Mouse (Mus musculus) hindbrain, embryonic 12.5 days (tissue): ENCODE results near the gene Sp110. TPM values are rescaled to one million over a fixed set of nuclear protein-coding genes. Genes with fewer than 3 reads are reported as not detected.
A peak's percentile ranks its signal among the peaks of the same experiment; 100 is the strongest.
"Not testable (repeated sequence)": the region's sequence is repeated elsewhere in the genome, so short reads cannot be mapped to it uniquely, and the experiment has no call there.

Experiments
- ATAC-seq: fragments of 200-750 bp; cut with Nextera tagmentation; 2 replicates; pipeline ENCODE4 v1.8.0; 2017; ENCODE audit warnings: moderate TSS enrichment; ENCODE audit not compliant: low FRiP score
- H3K27ac ChIP-seq: fragments of 300-500 bp; sonication (generic); 2 replicates; pipeline ENCODE4 v1.5.1; 2016; ENCODE audit warnings: mild to moderate bottlenecking
- H3K27me3 ChIP-seq: fragments of 300-500 bp; sonication (generic); 2 replicates; pipeline ENCODE4 v1.6.1; 2016; ENCODE audit warnings: mild to moderate bottlenecking
- H3K36me3 ChIP-seq: fragments of 300-500 bp; sonication (generic); 2 replicates; pipeline ENCODE4 v1.6.1; 2016; ENCODE audit warnings: mild to moderate bottlenecking
- H3K4me1 ChIP-seq: fragments of 300-500 bp; sonication (generic); 2 replicates; pipeline ENCODE4 v1.6.1; 2016
- H3K4me2 ChIP-seq: fragments of 300-500 bp; sonication (generic); replicated peaks from 2 replicates; pipeline ENCODE4 v1.6.1; 2016; ENCODE audit warnings: mild to moderate bottlenecking
- H3K4me3 ChIP-seq: fragments of 300-500 bp; sonication (generic); 2 replicates; pipeline ENCODE4 v1.5.1; 2016; ENCODE audit warnings: mild to moderate bottlenecking
- H3K9ac ChIP-seq: fragments of 300-500 bp; sonication (generic); 2 replicates; pipeline ENCODE4 v1.6.1; 2016; ENCODE audit warnings: mild to moderate bottlenecking, moderate library complexity
- H3K9me3 ChIP-seq: fragments of 300-500 bp; sonication (generic); replicated peaks from 2 replicates; pipeline ENCODE4 v1.6.1; 2016; ENCODE audit warnings: mild to moderate bottlenecking
- WGBS: fragments of 180-500 bp; shearing (Covaris S2); methylation state at CpG from one replicate; pipeline ENCODE4 v1.1.7; 2016; 5-methylcytosine and 5-hydroxymethylcytosine counted together
- polyA plus RNA-seq: library from polyadenylated mRNA; unstranded; fragments of >200 nt; fragmentation: Nextera tagmentation; extraction: Ambion mirVana; gene quantifications from 2 replicates; pipeline ENCODE4 v1.2.1, GENCODE M21; 2016

Sp110 gene
- polyA plus RNA-seq, 1 experiment from 2014 or later, result 0.84 TPM

GRCm38 (mm10) chr1:85588697-85589096 lies 9.9 kb downstream of the Sp110 start:
- H3K4me1 ChIP-seq, H3K27ac ChIP-seq, H3K27me3 ChIP-seq, H3K9ac ChIP-seq, H3K4me3 ChIP-seq, H3K36me3 ChIP-seq, H3K9me3 ChIP-seq, ATAC-seq, H3K4me2 ChIP-seq: not testable (repeated sequence)
- 85% methylated on average over 1 of the region's 2 CpGs for WGBS

GRCm38 (mm10) chr1:85581518-85581917 lies 17.1 kb downstream of the Sp110 start:
- not testable (repeated sequence) for ATAC-seq, H3K4me3 ChIP-seq, H3K4me2 ChIP-seq, H3K27me3 ChIP-seq, H3K36me3 ChIP-seq, H3K9ac ChIP-seq, H3K27ac ChIP-seq, H3K4me1 ChIP-seq, H3K9me3 ChIP-seq
- 32% methylated on average over 5 of the region's 5 CpGs for WGBS

GRCm38 (mm10) chr1:85580578-85580977 lies 18.0 kb downstream of the Sp110 start:
- H3K9ac ChIP-seq, H3K27me3 ChIP-seq, ATAC-seq, H3K4me3 ChIP-seq, H3K4me2 ChIP-seq, H3K9me3 ChIP-seq, H3K36me3 ChIP-seq, H3K4me1 ChIP-seq, H3K27ac ChIP-seq: not testable (repeated sequence)
- WGBS, result 75% methylated on average over 3 of the region's 3 CpGs

- H3K9ac ChIP-seq, H3K9me3 ChIP-seq, H3K4me2 ChIP-seq, H3K27ac ChIP-seq, H3K4me1 ChIP-seq, H3K4me3 ChIP-seq, H3K36me3 ChIP-seq, H3K27me3 ChIP-seq: not testable (repeated sequence)
- 77% methylated on average over 3 of the region's 4 CpGs for WGBS
- peak; percentile 61; the same call in 1 of the 2 replicates for ATAC-seq
Measured at GRCm38 (mm10) chr1:85580148-85580534, 18.5 kb downstream of the Sp110 start.

GRCm38 (mm10) chr1:85579199-85580147 lies 19.1 kb downstream of the Sp110 start:
- not testable (repeated sequence) for H3K4me2 ChIP-seq, H3K4me1 ChIP-seq, H3K27me3 ChIP-seq, H3K4me3 ChIP-seq, H3K27ac ChIP-seq, H3K9me3 ChIP-seq, H3K36me3 ChIP-seq, H3K9ac ChIP-seq
- 66% methylated on average over 6 of the region's 7 CpGs for WGBS
- peak; percentile 6; the same call in 1 of the 2 replicates for ATAC-seq

GRCm38 (mm10) chr1:85578372-85579010 lies 20.1 kb downstream of the Sp110 start:
- not testable (repeated sequence) for H3K4me2 ChIP-seq, H3K4me1 ChIP-seq, H3K36me3 ChIP-seq, H3K9ac ChIP-seq, ATAC-seq, H3K4me3 ChIP-seq, H3K9me3 ChIP-seq, H3K27ac ChIP-seq, H3K27me3 ChIP-seq
- WGBS, result 59% methylated on average over 3 of the region's 3 CpGs

- H3K27me3 ChIP-seq, H3K4me2 ChIP-seq, ATAC-seq, H3K4me3 ChIP-seq, H3K4me1 ChIP-seq, H3K9me3 ChIP-seq, H3K9ac ChIP-seq, H3K27ac ChIP-seq, H3K36me3 ChIP-seq: not testable (repeated sequence)
- WGBS, result 69% methylated on average over 2 of the region's 3 CpGs
Measured at GRCm38 (mm10) chr1:85575376-85575775, 23.2 kb downstream of the Sp110 start, which contains the start of gene G530012D18Rik. Gene G530012D18Rik (plus strand): TSS chr1:85575676.

- not testable (repeated sequence) for H3K4me1 ChIP-seq, H3K9me3 ChIP-seq, H3K4me3 ChIP-seq, H3K9ac ChIP-seq, H3K36me3 ChIP-seq, H3K27ac ChIP-seq, H3K4me2 ChIP-seq, H3K27me3 ChIP-seq, ATAC-seq
- 74% methylated on average over 4 of the region's 4 CpGs for WGBS
Measured at GRCm38 (mm10) chr1:85573554-85573953, 25.1 kb downstream of the Sp110 start.

- H3K9ac ChIP-seq, H3K4me2 ChIP-seq, H3K9me3 ChIP-seq, ATAC-seq, H3K4me3 ChIP-seq, H3K27ac ChIP-seq, H3K36me3 ChIP-seq, H3K4me1 ChIP-seq, H3K27me3 ChIP-seq: not testable (repeated sequence)
- WGBS, result 89% methylated on average over 4 of the region's 4 CpGs
Measured at GRCm38 (mm10) chr1:85555261-85555660, 43.4 kb downstream of the Sp110 start.

GRCm38 (mm10) chr1:85546442-85546841 lies 52.2 kb downstream of the Sp110 start:
- not testable (repeated sequence) for H3K9me3 ChIP-seq, H3K4me1 ChIP-seq, H3K36me3 ChIP-seq

GRCm38 (mm10) chr1:85543818-85544217 lies 54.8 kb downstream of the Sp110 start:
- H3K27ac ChIP-seq, H3K27me3 ChIP-seq, H3K4me2 ChIP-seq, H3K36me3 ChIP-seq, ATAC-seq, H3K4me3 ChIP-seq, H3K9me3 ChIP-seq, H3K4me1 ChIP-seq, H3K9ac ChIP-seq: not testable (repeated sequence)
- 65% methylated on average over 4 of the region's 4 CpGs for WGBS

More at GRCm38 (mm10) chr1:85546442-85546841, 52.2 kb downstream of the Sp110 start:
- not testable (repeated sequence) for H3K4me2 ChIP-seq, H3K27me3 ChIP-seq, ATAC-seq, H3K9ac ChIP-seq, H3K27ac ChIP-seq, H3K4me3 ChIP-seq

- H3K36me3 ChIP-seq, H3K4me3 ChIP-seq, H3K27ac ChIP-seq, H3K4me1 ChIP-seq, H3K4me2 ChIP-seq, H3K27me3 ChIP-seq, ATAC-seq, H3K9ac ChIP-seq, H3K9me3 ChIP-seq: not testable (repeated sequence)
- WGBS, result 81% methylated on average over 13 of the region's 15 CpGs
Measured at GRCm38 (mm10) chr1:85528451-85529110, 70.0 kb downstream of the Sp110 start.
